Mouse (Mus musculus) CH12.LX (cell line): Measurements from ENCODE around the gene Tacc2. TPM values are rescaled to one million over a fixed set of nuclear protein-coding genes. Genes with fewer than 3 reads are reported as not detected.

Source experiments
- DNase-seq: peaks from one replicate; pipeline ENCODE4 v3.0.0-alpha.2; 2013; ENCODE audit errors: extremely low read depth
- H3K27ac ChIP-seq: 2 replicates; pipeline ENCODE4 v1.5.1; 2012; ENCODE audit warnings: low read depth, mild to moderate bottlenecking, control low read depth, moderate library complexity; ENCODE audit not compliant: insufficient read depth
- H3K27me3 ChIP-seq: replicated peaks from 2 replicates; pipeline ENCODE3; 2012; ENCODE audit warnings: inconsistent platforms
- H3K36me3 ChIP-seq, 2 experiments: replicated peaks in 1 of 2; 2 replicates each; pipeline versions ENCODE3 to v1.6.1; 2012; ENCODE audit warnings: inconsistent platforms in 1 of 2, low read length in 1 of 2, mild to moderate bottlenecking in 1 of 2, mixed read lengths in 1 of 2, moderate library complexity in 1 of 2; ENCODE audit not compliant: control insufficient read depth in 1 of 2, insufficient read depth in 1 of 2
- H3K4me1 ChIP-seq, 2 experiments: 2 replicates each; pipeline ENCODE4 v1.6.1; 2012; ENCODE audit warnings: inconsistent platforms in 1 of 2, moderate library complexity in 1 of 2; ENCODE audit not compliant: insufficient read depth in 2 of 2, control insufficient read depth in 1 of 2
- H3K4me2 ChIP-seq: 2 replicates; pipeline ENCODE4 v1.6.1; 2012; ENCODE audit warnings: low read depth, mild to moderate bottlenecking, control low read depth; ENCODE audit not compliant: poor library complexity, insufficient read depth, severe bottlenecking
- H3K4me3 ChIP-seq, 3 experiments: fragments of 150-350 bp in 1 of 3; sonication (generic) in 1 of 3; replicated peaks in 1 of 3; 2 replicates each; pipeline versions ENCODE3 to v1.5.1; 2011 to 2012; ENCODE audit warnings: low read depth in 2 of 3, low read length in 2 of 3, mild to moderate bottlenecking in 2 of 3, moderate library complexity in 2 of 3, control low read depth in 1 of 3, improper control_type of control experiment in 1 of 3, inconsistent platforms in 1 of 3, mixed read lengths in 1 of 3; ENCODE audit not compliant: poor library complexity in 1 of 3
- H3K79me2 ChIP-seq: replicated peaks from 2 replicates; pipeline ENCODE4 v1.6.1; 2012; ENCODE audit warnings: mild to moderate bottlenecking, moderate library complexity; ENCODE audit not compliant: control insufficient read depth, poor library complexity, insufficient read depth, severe bottlenecking; ENCODE audit errors: extremely low read depth
- H3K9ac ChIP-seq: 2 replicates; pipeline ENCODE4 v1.6.1; 2012; ENCODE audit warnings: low read depth, mild to moderate bottlenecking, control low read depth, moderate library complexity; ENCODE audit not compliant: insufficient read depth
- H3K9me3 ChIP-seq: replicated peaks from 2 replicates; pipeline ENCODE3; 2012; ENCODE audit warnings: low read length, inconsistent platforms, mixed read lengths
- CHD1 ChIP-seq: IDR thresholded peaks from 2 replicates; pipeline ENCODE4 v1.6.1; 2012; ENCODE audit warnings: low read depth, low read length, improper control_type of control experiment, inconsistent platforms
- CHD2 ChIP-seq: IDR thresholded peaks from 2 replicates; pipeline ENCODE4 v1.6.1; 2011; ENCODE audit warnings: low read length, improper control_type of control experiment
- ELF1 ChIP-seq: IDR thresholded peaks from 2 replicates; pipeline ENCODE4 v1.6.1; 2014; ENCODE audit warnings: low read depth, mild to moderate bottlenecking, inconsistent platforms, low read length, improper control_type of control experiment
- ETS1 ChIP-seq: conservative IDR thresholded peaks from 2 replicates; pipeline ENCODE4 v1.6.1; 2012; ENCODE audit warnings: low read depth, mild to moderate bottlenecking, inconsistent platforms, low read length, improper control_type of control experiment, moderate library complexity
- HCFC1 ChIP-seq: IDR thresholded peaks from 2 replicates; pipeline ENCODE4 v1.6.1; 2012; ENCODE audit warnings: low read depth, mild to moderate bottlenecking, inconsistent platforms, low read length, improper control_type of control experiment
- IRF4 ChIP-seq: IDR thresholded peaks from 2 replicates; pipeline ENCODE4 v1.6.1; 2014; ENCODE audit warnings: low read depth, mild to moderate bottlenecking, inconsistent platforms, low read length, improper control_type of control experiment
- JUN ChIP-seq: IDR thresholded peaks from 2 replicates; pipeline ENCODE4 v1.6.1; 2011; ENCODE audit warnings: low read depth, mild to moderate bottlenecking, low read length, improper control_type of control experiment, moderate library complexity; ENCODE audit not compliant: insufficient read depth
- JUND ChIP-seq: conservative IDR thresholded peaks from 2 replicates; pipeline ENCODE4 v1.6.1; 2011; ENCODE audit warnings: low read depth, low read length, improper control_type of control experiment
- KAT2A ChIP-seq: IDR thresholded peaks from 2 replicates; pipeline ENCODE4 v1.6.1; 2012; ENCODE audit warnings: low read length, improper control_type of control experiment, inconsistent platforms; ENCODE audit not compliant: insufficient replicate concordance
- NELFE ChIP-seq: IDR thresholded peaks from 2 replicates; pipeline ENCODE4 v1.6.1; 2011; ENCODE audit warnings: low read depth, low read length, improper control_type of control experiment
- POLR2A ChIP-seq: IDR thresholded peaks from 2 replicates; pipeline ENCODE4 v1.6.1; 2011; ENCODE audit warnings: low read depth, mild to moderate bottlenecking, improper control_type of control experiment, low read length
- RCOR1 ChIP-seq: conservative IDR thresholded peaks from 2 replicates; pipeline ENCODE4 v1.6.1; 2012; ENCODE audit warnings: low read depth, mild to moderate bottlenecking, inconsistent platforms, low read length, improper control_type of control experiment
- SIN3A ChIP-seq: IDR thresholded peaks from 2 replicates; pipeline ENCODE4 v1.6.1; 2012; ENCODE audit warnings: low read length, improper control_type of control experiment, inconsistent platforms
- SMC3 ChIP-seq: IDR thresholded peaks from 2 replicates; pipeline ENCODE4 v1.6.1; 2011; ENCODE audit warnings: low read depth, low read length, improper control_type of control experiment
- ZMIZ1 ChIP-seq: IDR thresholded peaks from 2 replicates; pipeline ENCODE4 v1.6.1; 2012; ENCODE audit warnings: low read depth, mild to moderate bottlenecking, inconsistent platforms, low read length, improper control_type of control experiment
- ZNF384 ChIP-seq: IDR thresholded peaks from 2 replicates; pipeline ENCODE4 v1.6.1; 2012; ENCODE audit warnings: low read depth, low read length, improper control_type of control experiment, inconsistent platforms
- dilution Hi-C: fragments of 300-500 bp; cut with MboI; formaldehyde crosslinking; loops from 2 replicates; pipeline ENCODE4 v1.14.3; 2020; ENCODE audit warnings: low sequenced_read_pairs; ENCODE audit not compliant: extremely low pct_unique_long_range_greater_than_20kb, extremely low pct_ligation_motif_present
- in situ Hi-C: fragments of 300-500 bp; cut with MboI; formaldehyde crosslinking; loops from 3 replicates; pipeline ENCODE4 v1.14.3; 2019; ENCODE audit warnings: low sequenced_read_pairs, low pct_ligation_motif_present, low pct_unique_long_range_greater_than_20kb, mixed read lengths
- polyA plus RNA-seq: library from polyadenylated mRNA; unstranded; fragments of >175 nt; gene quantifications from 2 replicates; pipeline ENCODE4 v1.2.1, GENCODE M21; 2012; ENCODE audit warnings: low read depth; ENCODE audit not compliant: insufficient read length
- total RNA-seq, 2 experiments: library from RNA; depleted of rRNA; stranded (reverse); fragments of 300-350 nt in 1 of 2; fragments of >200 nt in 1 of 2; gene quantifications; 2 replicates each; pipeline ENCODE4 v1.2.3; 2012 to 2014

Gene Tacc2
- total and polyA plus RNA-seq, 3 experiments, result 0.13 to 0.41 TPM; not detected in 1

GRCm38 (mm10) chr7:130640681-130641080 lies 63.4 kb downstream of the Tacc2 start:
- H3K27ac ChIP-seq, result no peak overlapping the region
- dilution Hi-C loops, result no loop called here
- TF ChIP-seq KAT2A (no peak), RCOR1 (no peak)
- TF ChIP-seq, all 38 proteins: peak for 0
- no peaks in the 10 kb centered on the region for H3K9me3 ChIP-seq
- H3K27me3 ChIP-seq, result peaks cover 94% of the 10 kb centered on the region
- in situ Hi-C loops, result no loop called here
- no peak overlapping the region for H3K9ac ChIP-seq
- DNase-seq, result no peak
- no peaks in the 10 kb centered on the region for H3K36me3 ChIP-seq
- no peaks in the 10 kb centered on the region; a peak in 1 of 4 replicates for H3K4me1 ChIP-seq
- H3K4me2 ChIP-seq, result no peak overlapping the region
- no peaks in the 10 kb centered on the region for H3K79me2 ChIP-seq
- H3K4me3 ChIP-seq, result no peak overlapping the region

- H3K27ac ChIP-seq, result no peak overlapping the region
- in situ Hi-C loops (no loop called here), dilution Hi-C loops (no loop called here)
- H3K4me3 ChIP-seq, result peak overlapping the region in 1 of 3 experiments; percentile 31
- H3K36me3 ChIP-seq, result no peaks in the 10 kb centered on the region
- no peak for DNase-seq
- H3K79me2 ChIP-seq, result no peaks in the 10 kb centered on the region
- H3K4me1 ChIP-seq, result no peaks in the 10 kb centered on the region; a peak in 1 of 4 replicates
- no peaks in the 10 kb centered on the region for H3K9me3 ChIP-seq
- TF ChIP-seq ETS1 (no peak), JUND (no peak), ZNF384 (peak; percentile 42; the same call in 1 of the 2 replicates)
- no peak overlapping the region for H3K9ac ChIP-seq
- H3K27me3 ChIP-seq, result peaks cover 95% of the 10 kb centered on the region
- H3K4me2 ChIP-seq, result peak overlapping the region; percentile 82
These were observed 68.2 kb downstream of the Tacc2 start for GRCm38 (mm10) chr7:130645332-130645993.

- no peak for DNase-seq
These were observed 68.9 kb downstream of the Tacc2 start for GRCm38 (mm10) chr7:130645994-130646761.

More at GRCm38 (mm10) chr7:130645994-130646761, 68.9 kb downstream of the Tacc2 start:
- Histone ChIP-seq H3K4me2 (peak overlapping the region; percentile 82), H3K9me3 (no peaks in the 10 kb centered on the region), H3K79me2 (no peaks in the 10 kb centered on the region), H3K36me3 (no peaks in the 10 kb centered on the region), H3K9ac (no peak overlapping the region), H3K4me3 (peak overlapping the region in 2 of 3 experiments; percentile 0 to 31), H3K27me3 (peaks cover 95% of the 10 kb centered on the region), H3K4me1 (no peaks in the 10 kb centered on the region; a peak in 1 of 4 replicates), H3K27ac (no peak overlapping the region)
- TF ChIP-seq CHD1 (no peak), POLR2A (no peak), SIN3A (no peak), ELF1 (no peak), IRF4 (no peak), SMC3 (no peak), CHD2 (no peak), JUN (no peak), NELFE (no peak), HCFC1 (no peak), ZMIZ1 (no peak), ETS1 (no peak)
- dilution Hi-C loops, result no loop called here
- in situ Hi-C loops, result no loop called here
